In the genomic region with DNA sequence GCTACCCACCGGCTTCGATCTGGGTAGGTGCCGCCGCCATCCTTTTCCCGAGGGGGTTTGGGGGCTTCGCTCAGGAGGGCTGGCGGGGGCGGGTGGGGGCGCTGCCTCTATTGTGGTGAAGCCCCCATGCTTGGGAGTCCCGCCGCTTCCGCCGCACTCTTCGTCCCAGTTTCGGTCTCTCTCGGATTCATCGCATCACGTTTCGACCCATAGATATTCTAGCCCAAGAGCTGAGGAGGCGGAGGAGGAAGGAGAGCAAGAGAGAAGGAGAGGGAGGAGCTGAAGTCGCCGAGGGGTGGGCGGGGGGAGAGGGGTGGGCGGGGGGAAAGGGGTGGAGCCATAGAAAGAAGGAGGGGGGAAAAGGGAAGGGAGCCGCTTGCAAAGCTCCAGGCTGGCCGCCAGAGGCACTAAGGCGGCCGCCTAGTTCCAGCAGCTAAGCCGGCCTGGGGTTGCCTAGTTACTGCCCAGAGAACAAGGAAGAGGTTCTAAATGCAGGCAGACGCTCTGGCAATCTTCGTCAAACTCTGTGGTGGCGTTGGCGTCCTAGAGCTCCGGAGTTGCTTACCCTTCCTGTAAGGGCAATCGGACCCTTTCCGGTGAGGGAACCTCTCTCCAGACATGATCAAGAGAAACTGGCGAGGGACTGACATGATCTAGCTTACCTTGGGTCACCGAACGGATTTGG, we compare ENCODE assay signal across 7 mouse cellular contexts. TPM values are rescaled to one million over a fixed set of nuclear protein-coding genes. Genes with fewer than 3 reads are reported as not detected.
A peak's percentile ranks its signal among the peaks of the same experiment; 100 is the strongest.
DNase-seq lines count a peak whose midpoint lies in the region; ATAC-seq lines count a peak whose summit lies in the region.

A gene (minus strand): TSS at position 283 of the 685 bp plus-strand sequence.

- no peaks in the 10 kb centered on the region for H3K36me3 ChIP-seq in embryonic facial prominence, embryonic 10.5 days (replicated peaks)
- no peaks in the 10 kb centered on the region for H3K36me3 ChIP-seq in limb, embryonic 10.5 days
- no peaks in the 10 kb centered on the region for H3K36me3 ChIP-seq in midbrain, embryonic 13.5 days

- WGBS in embryonic facial prominence, embryonic 10.5 days = 22% methylated on average over 37 of the region's 39 CpGs
- WGBS in limb, embryonic 10.5 days = 15% methylated on average over 37 of the region's 39 CpGs
- WGBS in midbrain, embryonic 13.5 days = 24% methylated on average over 35 of the region's 39 CpGs

- peak within 1 kb of the TSS; percentile 66 for H3K4me3 ChIP-seq in embryonic facial prominence, embryonic 10.5 days
- peak within 1 kb of the TSS; percentile 59 for H3K4me3 ChIP-seq in limb, embryonic 10.5 days
- peak within 1 kb of the TSS; percentile 62 for H3K4me3 ChIP-seq in midbrain, embryonic 13.5 days (replicated peaks)

- no peaks in the 10 kb centered on the region for H3K9me3 ChIP-seq in embryonic facial prominence, embryonic 10.5 days
- no peaks in the 10 kb centered on the region for H3K9me3 ChIP-seq in limb, embryonic 10.5 days (replicated peaks)
- H3K9me3 ChIP-seq in midbrain, embryonic 13.5 days = no peaks in the 10 kb centered on the region

- ATAC-seq in granulocyte monocyte progenitor cell, adult 5-6 weeks (replicated peaks; ENCODE audit: poor library complexity, severe bottlenecking) = peak; percentile 90
- peak; percentile 96 for ATAC-seq in midbrain, embryonic 13.5 days

- H3K9ac ChIP-seq in midbrain, embryonic 13.5 days (replicated peaks) = peak within 1 kb of the TSS; percentile 74

- peak; percentile 83 for DNase-seq in adrenal gland, postnatal 10 days
- DNase-seq in embryonic facial prominence, embryonic 10.5 days (ENCODE audit: low spot score) = peak; percentile 88
- peak; percentile 94 for DNase-seq in kidney, adult 11 months
- DNase-seq in limb, embryonic 10.5 days (ENCODE audit: low spot score) = peak; percentile 71
- peak; percentile 65 for DNase-seq in spleen, adult 12 weeks (ENCODE audit: low spot score)

- H3K27ac ChIP-seq in embryonic facial prominence, embryonic 10.5 days (replicated peaks) = peak within 1 kb of the TSS; percentile 87
- peak within 1 kb of the TSS; percentile 83 for H3K27ac ChIP-seq in limb, embryonic 10.5 days
- H3K27ac ChIP-seq in midbrain, embryonic 13.5 days = peak within 1 kb of the TSS; percentile 85

- H3K4me1 ChIP-seq in embryonic facial prominence, embryonic 10.5 days = no peaks in the 10 kb centered on the region
- no peaks in the 10 kb centered on the region for H3K4me1 ChIP-seq in limb, embryonic 10.5 days
- no peaks in the 10 kb centered on the region for H3K4me1 ChIP-seq in midbrain, embryonic 13.5 days (replicated peaks)

- H3K4me2 ChIP-seq in midbrain, embryonic 13.5 days (replicated peaks) = peak within 1 kb of the TSS; percentile 54

- no peaks in the 10 kb centered on the region for H3K27me3 ChIP-seq in embryonic facial prominence, embryonic 10.5 days (replicated peaks; ENCODE audit: low read depth, poor library complexity, severe bottlenecking)
- 0 out of 2 replicates have a peak, but pooled peaks cover 6% of the 10 kb centered on the region for H3K27me3 ChIP-seq in limb, embryonic 10.5 days (ENCODE audit: low read depth, poor library complexity, severe bottlenecking)
- H3K27me3 ChIP-seq in midbrain, embryonic 13.5 days = no peaks in the 10 kb centered on the region

RNA-seq across cellular contexts. Expression of the gene that starts here (rescaled TPM):
- 10 to 100 TPM; 10.5 to 13.9 TPM for total RNA-seq in adrenal gland, postnatal 10 days (2021)
- 4.4 and 4.8 TPM in 2 replicates for polyA plus RNA-seq in embryonic facial prominence, embryonic 10.5 days (2016; fragmentation: Nextera tagmentation; extraction: Ambion mirVana)
- 12.1 and 16.5 TPM in 2 replicates for total RNA-seq in granulocyte monocyte progenitor cell, adult 5-6 weeks (2014; fragmentation: Nextera tagmentation)
- 7.0 and 7.1 TPM in 2 replicates for total RNA-seq in granulocyte monocyte progenitor cell, adult 5-6 weeks (2017)
- polyA plus RNA-seq in limb, embryonic 10.5 days (2016; fragmentation: Nextera tagmentation; extraction: Ambion mirVana) = 2.8 and 4.0 TPM in 2 replicates
- polyA plus RNA-seq in midbrain, embryonic 13.5 days (2015; fragmentation: Nextera tagmentation; extraction: Ambion mirVana) = 4.9 and 5.5 TPM in 2 replicates

Comparison
In these comparisons a context has a peak if more than half of its experiments do, and no peak if none do; other contexts are left out.
1. Peak in every context shown above with its lines: DNase-seq, ATAC-seq, H3K4me3 ChIP-seq and H3K27ac ChIP-seq.